Mouse (Mus musculus): Measurements from ENCODE around the gene Fank1. TPM values are rescaled to one million over a fixed set of nuclear protein-coding genes. Genes with fewer than 3 reads are reported as not detected.

Fank1 gene
- polyA plus RNA-seq, 1 experiment from 2014 or later: 0.42 TPM

DNA sequence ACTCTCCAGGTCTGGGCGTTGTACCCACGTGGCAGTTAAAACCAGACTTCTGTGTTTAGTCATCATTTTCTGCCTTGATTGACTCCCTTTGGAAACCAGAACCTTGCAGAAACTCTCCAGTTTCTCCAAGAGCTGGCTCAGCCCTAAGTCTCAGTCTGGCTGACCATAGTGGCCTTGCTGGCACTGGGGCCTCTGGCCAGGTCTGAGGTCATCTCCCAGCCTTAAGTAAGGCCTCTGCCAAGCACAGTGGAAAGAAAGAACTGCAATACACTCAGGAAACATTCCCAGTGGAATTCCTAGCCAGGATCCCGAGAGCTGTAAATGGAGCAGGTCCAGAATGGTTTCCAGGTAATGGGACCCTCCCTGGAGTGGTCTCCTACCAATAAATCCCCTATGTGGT is 152.3 kb downstream of the Fank1 start:
- Histone ChIP-seq H3K4me1 (replicated peaks; ENCODE audit: insufficient read depth, low read length) (peaks cover 2% of the 10 kb centered on the region; the same call in 1 of the 2 replicates), H3K27ac (no peak overlapping the region), H3K4me3 (replicated peaks; ENCODE audit: low read depth, low read length) (no peak overlapping the region), H3K9me3 (replicated peaks; ENCODE audit: low read length) (no peaks in the 10 kb centered on the region), H3K27me3 (ENCODE audit: insufficient read depth, low read length) (no peaks in the 10 kb centered on the region), H3K36me3 (ENCODE audit: insufficient read depth, low read length) (no peaks in the 10 kb centered on the region), H3K4me2 (ENCODE audit: low read length) (no peak overlapping the region), H3K9ac (ENCODE audit: low read depth, low read length) (no peak overlapping the region)
- ATAC-seq (replicated peaks; ENCODE audit: low FRiP score, low read depth) (no peak), DNase-seq (ENCODE audit: low spot score) (no peak)
- no peak for TF ChIP-seq CTCF (IDR thresholded peaks at IDR 0.05; ENCODE audit: low read depth)
- 90% methylated on average over 3 of the region's 3 CpGs for WGBS

Other genes with a start within 250 kb of the Fank1 start
- gene Tex36, start 174.7 kb upstream of the Fank1 start, polyA plus RNA-seq (2015; fragmentation: Nextera tagmentation; extraction: Ambion mirVana): 0.32 TPM in 1 of 2 replicates, not detected in the other
- 14.3 and 15.4 TPM in 2 replicates for gene Edrf1, start 139.3 kb upstream of the Fank1 start, polyA plus RNA-seq (2015; fragmentation: Nextera tagmentation; extraction: Ambion mirVana)
- gene Mmp21, start 96.8 kb upstream of the Fank1 start, polyA plus RNA-seq (2015; fragmentation: Nextera tagmentation; extraction: Ambion mirVana): not detected in 2 replicates
- 163 and 176 TPM in 2 replicates for gene Bccip, start 67.5 kb upstream of the Fank1 start, polyA plus RNA-seq (2015; fragmentation: Nextera tagmentation; extraction: Ambion mirVana)
- 22.6 and 27.8 TPM in 2 replicates for gene Uros, start 66.8 kb upstream of the Fank1 start, polyA plus RNA-seq (2015; fragmentation: Nextera tagmentation; extraction: Ambion mirVana)
- 19.9 and 22.1 TPM in 2 replicates for gene Dhx32, start 5.9 kb downstream of the Fank1 start, polyA plus RNA-seq (2015; fragmentation: Nextera tagmentation; extraction: Ambion mirVana)

All from kidney, postnatal 0 days (tissue).